Mouse (Mus musculus): ENCODE measurements around the gene Etfbkmt.
"Not testable (repeated sequence)": the region's sequence is repeated elsewhere in the genome, so short reads cannot be mapped to it uniquely, and the experiment has no call there.

Gene Etfbkmt

DNA sequence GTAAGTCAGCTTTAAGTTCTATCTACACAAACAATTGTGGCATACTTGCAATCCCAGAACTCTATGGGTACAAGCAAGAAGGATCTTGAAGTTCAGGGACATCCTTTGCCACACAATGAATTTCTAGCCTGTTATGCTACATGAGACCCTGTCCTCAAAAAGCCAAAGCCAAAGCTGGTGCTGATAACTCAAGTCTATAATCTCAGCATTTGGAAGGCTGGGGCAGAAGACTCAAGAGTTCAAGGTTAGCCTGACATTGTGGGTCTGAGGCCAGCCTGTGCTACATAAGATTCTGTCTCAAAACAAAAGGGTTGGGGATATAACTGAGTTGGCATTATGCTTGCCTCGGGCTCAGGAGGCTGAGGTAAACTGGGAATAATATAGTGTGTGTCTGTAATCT lies 47.7 kb downstream of the Etfbkmt start:
- DNase-seq (ENCODE audit: low spot score) = no peak

DNA sequence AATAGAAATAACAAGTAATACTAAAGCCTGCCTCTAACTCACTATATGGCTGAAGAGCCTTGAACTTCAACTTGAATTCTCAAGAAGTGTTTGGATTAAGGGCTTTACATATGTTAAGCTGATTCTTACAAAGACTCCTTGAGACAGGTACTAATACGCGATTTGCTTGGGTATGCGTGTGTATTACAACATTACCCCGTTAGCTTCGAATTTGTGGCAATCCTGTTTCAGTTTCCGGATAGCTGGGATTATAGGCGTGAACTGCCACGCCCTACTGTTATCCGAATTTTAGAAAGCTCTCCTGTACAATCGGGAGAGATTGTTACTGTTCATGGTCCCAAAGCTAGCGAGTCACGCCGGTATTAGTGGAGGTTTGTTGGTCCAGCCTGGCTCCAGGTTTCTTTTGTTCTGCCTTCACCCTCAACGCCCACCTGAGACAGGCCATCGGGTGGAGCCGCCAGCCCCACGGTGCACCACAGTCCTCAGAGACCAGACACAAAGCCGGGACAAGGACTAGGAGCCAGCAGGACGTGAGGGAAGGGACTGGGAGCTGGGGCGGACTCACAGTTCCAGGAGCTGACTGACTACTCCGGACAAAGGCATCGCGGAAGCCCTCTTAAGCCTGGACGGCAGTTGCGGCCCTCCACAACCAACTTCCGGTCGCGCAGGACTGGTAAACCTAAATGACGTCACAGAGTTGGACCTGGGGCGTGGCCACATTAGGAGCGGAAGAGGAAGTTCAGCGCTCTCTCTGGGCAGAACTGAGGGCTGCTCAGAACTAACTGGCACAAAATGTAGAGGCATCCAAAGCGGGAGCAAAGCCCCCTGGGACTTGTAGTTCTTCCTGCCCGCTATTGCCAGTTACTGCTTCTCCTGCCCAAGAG lies 48.6 kb downstream of the Etfbkmt start, which contains the start of gene Amn1:
Gene Amn1, minus strand, starts transcription at position 672 of the 884 bp plus-strand sequence.
- peak; percentile 86 for DNase-seq (ENCODE audit: low spot score)

DNA sequence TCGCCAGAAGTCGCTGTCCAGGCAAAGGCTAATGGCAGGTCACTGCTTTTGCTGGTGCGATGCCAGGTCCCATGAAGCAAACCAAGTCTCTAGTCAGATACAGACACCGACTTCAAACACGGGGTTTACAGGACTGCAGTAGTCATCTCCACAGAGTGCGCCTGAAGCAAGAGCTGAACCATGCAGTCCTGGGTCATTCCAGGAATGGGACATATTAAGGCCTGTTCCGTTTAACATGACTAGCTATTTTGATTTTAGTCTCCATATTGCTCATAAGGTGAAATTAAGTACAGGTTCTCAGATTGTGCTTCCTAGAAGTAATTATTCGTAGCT lies 49.2 kb downstream of the Etfbkmt start:
- no peak for DNase-seq (ENCODE audit: low spot score)

DNA sequence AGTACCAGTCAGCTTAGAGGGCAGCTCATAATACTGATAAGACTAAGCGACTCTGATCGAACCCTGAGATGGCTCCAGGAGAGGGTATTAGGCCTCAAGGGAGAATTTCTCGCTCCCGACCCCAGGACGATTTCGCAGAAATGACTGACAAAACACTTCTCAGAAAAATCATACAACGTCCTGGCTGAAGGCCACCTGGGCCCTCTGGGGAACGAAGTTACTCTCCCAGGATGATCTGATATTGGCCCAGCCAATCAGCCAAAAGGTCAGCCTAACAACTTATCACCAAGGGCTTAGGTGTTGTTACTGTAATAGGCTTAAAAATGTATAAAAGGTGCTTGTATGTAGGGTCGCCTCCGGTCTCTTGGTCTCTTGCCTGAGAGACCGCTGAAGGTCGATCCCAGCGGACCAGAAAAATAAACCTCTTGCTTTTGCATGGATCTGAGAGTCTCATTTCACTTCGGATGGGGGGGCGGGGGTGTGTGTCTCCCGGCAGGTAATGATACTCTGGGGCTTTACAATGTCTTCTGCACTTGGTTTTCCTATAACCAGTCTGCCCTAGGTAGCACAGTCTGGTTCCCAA lies 49.8 kb downstream of the Etfbkmt start:
- DNase-seq (ENCODE audit: low spot score) = no peak

DNA sequence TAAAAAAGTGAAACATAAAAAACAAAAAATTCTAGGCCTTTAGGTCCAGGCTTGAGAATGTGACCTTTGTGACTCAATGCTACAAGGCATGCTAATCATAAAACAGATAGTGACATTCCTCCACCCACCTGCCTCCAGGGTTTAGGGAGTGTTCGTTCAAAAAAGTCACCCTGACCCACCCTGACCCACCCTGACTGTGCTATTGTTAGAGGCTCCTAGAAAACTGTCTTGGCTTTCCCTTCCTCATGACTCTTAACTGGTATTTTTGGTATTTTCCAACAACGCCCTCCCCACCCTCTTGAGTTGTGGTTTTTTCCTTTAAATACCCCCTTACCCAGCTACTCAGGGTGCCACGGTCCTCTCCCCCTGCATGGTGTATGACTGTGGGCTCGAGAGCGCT lies 52.3 kb downstream of the Etfbkmt start:
- not testable (repeated sequence) for DNase-seq (ENCODE audit: low spot score)

DNA sequence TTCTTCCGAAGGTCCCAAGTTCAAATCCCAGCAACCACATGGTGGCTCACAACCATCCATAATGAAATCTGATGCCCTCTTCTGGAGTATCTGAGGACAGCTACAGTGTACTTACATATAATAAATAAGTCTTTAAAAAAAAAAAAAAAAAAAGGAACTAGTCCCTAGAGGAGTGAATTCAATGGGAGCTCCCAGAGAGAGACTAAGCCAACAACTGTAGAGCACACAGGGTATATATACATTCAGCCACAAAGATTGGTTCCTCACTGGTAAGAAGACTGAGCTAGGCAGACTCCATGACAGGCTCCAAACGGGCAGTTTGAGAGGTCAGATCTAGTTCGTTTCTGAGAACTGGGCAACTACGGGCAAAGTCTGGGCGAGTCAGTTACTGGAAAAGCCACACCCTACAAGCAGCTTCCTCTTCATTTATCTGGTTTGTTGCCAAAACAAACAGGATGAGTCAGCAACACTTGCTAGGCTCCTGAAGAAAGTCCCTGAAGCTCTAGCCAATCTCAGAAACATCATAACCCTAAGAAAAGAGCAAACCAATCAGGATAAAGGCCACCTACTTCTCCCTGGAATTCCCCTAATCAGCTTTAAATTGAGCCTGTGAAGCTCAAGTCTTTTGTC lies 53.7 kb downstream of the Etfbkmt start:
- DNase-seq (ENCODE audit: low spot score) = peak; percentile 26

DNA sequence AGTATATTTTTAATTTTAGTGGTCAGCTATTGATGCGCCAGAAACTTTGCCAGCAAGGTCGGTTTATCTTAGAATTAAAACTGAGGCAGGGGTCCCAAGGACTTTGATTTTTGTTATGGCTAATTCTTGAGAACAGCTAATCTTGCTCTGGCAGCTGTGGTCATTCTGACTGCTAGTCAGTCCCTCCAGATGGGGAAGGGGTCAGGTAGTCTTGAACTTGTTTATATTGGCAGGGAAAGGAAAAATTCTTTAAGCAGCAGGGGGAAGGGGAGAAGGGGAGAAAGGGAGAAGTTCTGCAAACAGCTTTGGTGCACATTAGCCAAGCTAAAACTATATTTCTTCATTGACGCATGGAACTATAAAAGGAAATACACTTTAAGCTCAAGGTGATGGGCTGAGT lies 57.5 kb downstream of the Etfbkmt start:
- DNase-seq (ENCODE audit: low spot score) = no peak

DNA sequence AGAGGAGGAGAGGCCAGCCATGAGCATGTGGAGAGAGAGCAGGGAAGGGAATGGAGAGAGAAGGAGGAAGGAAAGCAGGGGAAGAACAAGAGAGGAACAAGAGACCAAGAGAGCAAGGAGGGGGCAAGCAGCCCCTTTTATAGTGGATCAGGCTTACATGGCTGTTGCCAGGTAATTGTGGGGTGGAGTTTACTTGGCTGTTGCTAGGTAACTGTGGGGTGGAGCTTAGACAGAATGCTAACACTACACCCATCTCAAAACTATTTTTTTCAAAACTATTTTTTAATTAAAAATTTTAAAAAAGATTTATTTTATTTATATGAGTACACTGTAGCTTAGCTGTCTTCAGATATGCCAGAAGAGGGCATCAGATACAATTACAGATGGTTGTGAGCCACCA lies 58.9 kb downstream of the Etfbkmt start:
- DNase-seq (ENCODE audit: low spot score) = no peak

Data from urinary bladder, postnatal 25 days (tissue).